Mouse (Mus musculus) hindbrain, embryonic 12.5 days (tissue): ENCODE data around the gene Nt5m. TPM values are rescaled to one million over a fixed set of nuclear protein-coding genes. Genes with fewer than 3 reads are reported as not detected.

ENCODE experiments used
- ATAC-seq: fragments of 200-750 bp; cut with Nextera tagmentation; 2 replicates; pipeline ENCODE4 v1.8.0; 2017; ENCODE audit warnings: moderate TSS enrichment; ENCODE audit not compliant: low FRiP score
- H3K27ac ChIP-seq: fragments of 300-500 bp; sonication (generic); 2 replicates; pipeline ENCODE4 v1.5.1; 2016; ENCODE audit warnings: mild to moderate bottlenecking
- H3K27me3 ChIP-seq: fragments of 300-500 bp; sonication (generic); 2 replicates; pipeline ENCODE4 v1.6.1; 2016; ENCODE audit warnings: mild to moderate bottlenecking
- H3K36me3 ChIP-seq: fragments of 300-500 bp; sonication (generic); 2 replicates; pipeline ENCODE4 v1.6.1; 2016; ENCODE audit warnings: mild to moderate bottlenecking
- H3K4me1 ChIP-seq: fragments of 300-500 bp; sonication (generic); 2 replicates; pipeline ENCODE4 v1.6.1; 2016
- H3K4me2 ChIP-seq: fragments of 300-500 bp; sonication (generic); replicated peaks from 2 replicates; pipeline ENCODE4 v1.6.1; 2016; ENCODE audit warnings: mild to moderate bottlenecking
- H3K4me3 ChIP-seq: fragments of 300-500 bp; sonication (generic); 2 replicates; pipeline ENCODE4 v1.5.1; 2016; ENCODE audit warnings: mild to moderate bottlenecking
- H3K9ac ChIP-seq: fragments of 300-500 bp; sonication (generic); 2 replicates; pipeline ENCODE4 v1.6.1; 2016; ENCODE audit warnings: mild to moderate bottlenecking, moderate library complexity
- H3K9me3 ChIP-seq: fragments of 300-500 bp; sonication (generic); replicated peaks from 2 replicates; pipeline ENCODE4 v1.6.1; 2016; ENCODE audit warnings: mild to moderate bottlenecking
- WGBS: fragments of 180-500 bp; shearing (Covaris S2); methylation state at CpG from one replicate; pipeline ENCODE4 v1.1.7; 2016; 5-methylcytosine and 5-hydroxymethylcytosine counted together
- polyA plus RNA-seq: library from polyadenylated mRNA; unstranded; fragments of >200 nt; fragmentation: Nextera tagmentation; extraction: Ambion mirVana; gene quantifications from 2 replicates; pipeline ENCODE4 v1.2.1, GENCODE M21; 2016

The Nt5m gene
- polyA plus RNA-seq = 44.1 and 47.7 TPM in 2 replicates

- H3K27me3 ChIP-seq = no peaks in the 10 kb centered on the region
- H3K4me1 ChIP-seq = peaks cover 16% of the 10 kb centered on the region
- H3K4me3 ChIP-seq = peak within 1 kb of the TSS; percentile 89
- H3K9ac ChIP-seq = peak within 1 kb of the TSS; percentile 91
- H3K36me3 ChIP-seq = peaks cover 22% of the 10 kb centered on the region
- no peaks in the 10 kb centered on the region for H3K9me3 ChIP-seq
- peak within 1 kb of the TSS; percentile 97 for H3K27ac ChIP-seq
- whole genome bisulfite sequencing = under 1% methylated on average over 24 of the region's 24 CpGs
- ATAC-seq = peak; percentile 98
- H3K4me2 ChIP-seq = peak within 1 kb of the TSS; percentile 59
Observed at GRCm38 (mm10) chr11:59839008-59839458, at the start of gene Nt5m. Nt5m (plus strand) TSS chr11:59839447.

- Histone ChIP-seq H3K36me3 (peaks cover 73% of the 10 kb centered on the region), H3K9me3 (no peaks in the 10 kb centered on the region), H3K4me1 (no peaks in the 10 kb centered on the region), H3K4me3 (no peak overlapping the region), H3K27me3 (no peaks in the 10 kb centered on the region), H3K27ac (no peak overlapping the region), H3K4me2 (no peak overlapping the region), H3K9ac (no peak overlapping the region)
- WGBS = 95% methylated on average over 6 of the region's 6 CpGs
- no peak for ATAC-seq
Observed at GRCm38 (mm10) chr11:59793390-59793789, 45.9 kb upstream of the Nt5m start.

- Histone ChIP-seq H3K9ac (no peak overlapping the region), H3K27ac (no peak overlapping the region), H3K4me2 (no peak overlapping the region), H3K27me3 (no peaks in the 10 kb centered on the region), H3K4me3 (no peak overlapping the region), H3K9me3 (no peaks in the 10 kb centered on the region), H3K36me3 (peaks cover 99% of the 10 kb centered on the region), H3K4me1 (no peaks in the 10 kb centered on the region)
- WGBS = 96% methylated on average over 10 of the region's 10 CpGs
- ATAC-seq = no peak
Observed at GRCm38 (mm10) chr11:59800412-59800811, 38.8 kb upstream of the Nt5m start.

- peaks cover 99% of the 10 kb centered on the region for H3K36me3 ChIP-seq
Observed at GRCm38 (mm10) chr11:59801881-59802280, 37.4 kb upstream of the Nt5m start.

GRCm38 (mm10) chr11:59803516-59803915, 35.7 kb upstream of the Nt5m start:
- no peak overlapping the region for H3K9ac ChIP-seq
- no peak overlapping the region for H3K4me2 ChIP-seq
- no peaks in the 10 kb centered on the region for H3K9me3 ChIP-seq
- no peak overlapping the region for H3K27ac ChIP-seq
- H3K4me1 ChIP-seq = peaks cover 2% of the 10 kb centered on the region
- ATAC-seq = no peak
- no peaks in the 10 kb centered on the region for H3K27me3 ChIP-seq
- peaks cover 93% of the 10 kb centered on the region for H3K36me3 ChIP-seq
- H3K4me3 ChIP-seq = no peak overlapping the region
- 89% methylated on average over 14 of the region's 14 CpGs for WGBS

More at GRCm38 (mm10) chr11:59801881-59802280, 37.4 kb upstream of the Nt5m start:
- ATAC-seq = no peak
- H3K27me3 ChIP-seq = no peaks in the 10 kb centered on the region
- no peak overlapping the region for H3K4me2 ChIP-seq
- no peak overlapping the region for H3K9ac ChIP-seq
- WGBS = over 99% methylated on average over 8 of the region's 8 CpGs
- H3K4me3 ChIP-seq = no peak overlapping the region
- no peak overlapping the region for H3K27ac ChIP-seq
- H3K4me1 ChIP-seq = no peaks in the 10 kb centered on the region
- no peaks in the 10 kb centered on the region for H3K9me3 ChIP-seq

GRCm38 (mm10) chr11:59804409-59805110, 34.7 kb upstream of the Nt5m start:
- no peak for ATAC-seq
- Histone ChIP-seq H3K36me3 (peaks cover 82% of the 10 kb centered on the region), H3K9ac (no peak overlapping the region), H3K27me3 (no peaks in the 10 kb centered on the region), H3K4me2 (no peak overlapping the region), H3K27ac (no peak overlapping the region), H3K9me3 (no peaks in the 10 kb centered on the region), H3K4me3 (no peak overlapping the region), H3K4me1 (peaks cover 9% of the 10 kb centered on the region)
- WGBS = 92% methylated on average over 22 of the region's 22 CpGs

GRCm38 (mm10) chr11:59805256-59805655, 34.0 kb upstream of the Nt5m start:
- Histone ChIP-seq H3K27me3 (no peaks in the 10 kb centered on the region), H3K4me3 (no peak overlapping the region), H3K9ac (no peak overlapping the region), H3K4me2 (no peak overlapping the region), H3K9me3 (no peaks in the 10 kb centered on the region), H3K36me3 (peaks cover 76% of the 10 kb centered on the region), H3K27ac (no peak overlapping the region), H3K4me1 (peaks cover 9% of the 10 kb centered on the region)
- WGBS = 88% methylated on average over 1 of the region's 1 CpGs
- no peak for ATAC-seq

GRCm38 (mm10) chr11:59805656-59806055, 33.6 kb upstream of the Nt5m start:
- WGBS = 95% methylated on average over 2 of the region's 2 CpGs

GRCm38 (mm10) chr11:59808170-59808960, 30.9 kb upstream of the Nt5m start:
- Histone ChIP-seq H3K9ac (no peak overlapping the region), H3K4me3 (peak overlapping the region; percentile 78), H3K4me1 (peaks cover 9% of the 10 kb centered on the region), H3K9me3 (no peaks in the 10 kb centered on the region), H3K27me3 (no peaks in the 10 kb centered on the region), H3K4me2 (peak overlapping the region; percentile 85), H3K36me3 (peaks cover 44% of the 10 kb centered on the region), H3K27ac (0 out of 2 replicates have a peak overlapping the region, but pooled peaks have one; percentile 5)
- ATAC-seq = no peak
- WGBS = 65% methylated on average over 14 of the region's 14 CpGs

More at GRCm38 (mm10) chr11:59805656-59806055, 33.6 kb upstream of the Nt5m start:
- Histone ChIP-seq H3K27me3 (no peaks in the 10 kb centered on the region), H3K4me1 (peaks cover 9% of the 10 kb centered on the region), H3K4me2 (no peak overlapping the region), H3K9ac (no peak overlapping the region), H3K36me3 (peaks cover 72% of the 10 kb centered on the region), H3K4me3 (no peak overlapping the region), H3K27ac (no peak overlapping the region), H3K9me3 (no peaks in the 10 kb centered on the region)
- ATAC-seq = no peak

- Histone ChIP-seq H3K4me3 (peak overlapping the region; percentile 78), H3K27me3 (no peaks in the 10 kb centered on the region), H3K9me3 (no peaks in the 10 kb centered on the region), H3K4me2 (peak overlapping the region; percentile 85), H3K4me1 (peaks cover 9% of the 10 kb centered on the region), H3K9ac (peak overlapping the region; percentile 85), H3K36me3 (peaks cover 36% of the 10 kb centered on the region), H3K27ac (peak overlapping the region; percentile 97)
- WGBS = 1% methylated on average over 15 of the region's 15 CpGs
- ATAC-seq = peak; percentile 55
Observed at GRCm38 (mm10) chr11:59809071-59809669, 30.1 kb upstream of the Nt5m start.

- WGBS = under 1% methylated on average over 52 of the region's 52 CpGs
- peak within 1 kb of the TSS; percentile 78 for H3K4me3 ChIP-seq
- no peaks in the 10 kb centered on the region for H3K27me3 ChIP-seq
- peak within 1 kb of the TSS; percentile 85 for H3K9ac ChIP-seq
- ATAC-seq = peak; percentile 97
- H3K4me1 ChIP-seq = peaks cover 9% of the 10 kb centered on the region
- peaks cover 29% of the 10 kb centered on the region for H3K36me3 ChIP-seq
- H3K27ac ChIP-seq = peak within 1 kb of the TSS; percentile 97
- H3K9me3 ChIP-seq = no peaks in the 10 kb centered on the region
- H3K4me2 ChIP-seq = peak within 1 kb of the TSS; percentile 85
Observed at GRCm38 (mm10) chr11:59809670-59810474, 29.4 kb upstream of the Nt5m start, which contains the start of gene Flcn. Flcn (minus strand) TSS chr11:59810016.
